Mouse (Mus musculus): ENCODE measurements around the gene Kbtbd8. TPM values are rescaled to one million over a fixed set of nuclear protein-coding genes. Genes with fewer than 3 reads are reported as not detected.

The Kbtbd8 gene
- total RNA-seq (2021), result 1 to 10 TPM; 1.5 to 1.7 TPM
- long read RNA-seq, experiment 1, full-length matches to known transcripts, result 1 of 2 reads
- long read RNA-seq, experiment 1, partial matches to known transcripts, result 0 of 2 reads
- long read RNA-seq, experiment 1, other reads (novel, unspliced or antisense), result 1 of 2 reads
- long read RNA-seq, experiment 2, result 0 reads

DNA sequence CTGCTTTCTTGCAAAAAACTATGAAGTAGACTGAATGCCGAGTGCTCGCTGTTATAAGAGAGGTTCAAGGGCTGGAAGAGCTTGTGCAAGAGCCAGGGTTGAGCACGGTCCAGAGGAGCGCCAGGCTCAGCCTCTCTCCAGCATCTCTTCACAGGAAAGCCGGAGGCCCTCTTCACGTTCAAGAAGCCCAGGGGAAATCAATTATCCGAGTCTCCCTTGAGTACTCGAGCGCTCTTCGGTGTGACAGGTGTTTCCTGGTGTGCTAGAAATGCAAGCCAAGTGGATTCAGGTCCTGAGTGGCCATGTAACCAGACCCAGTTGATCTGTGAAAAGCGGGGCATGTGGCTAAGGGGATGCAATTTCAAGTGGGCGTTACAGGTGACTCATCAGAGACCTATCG, at the start of gene Kbtbd8:
Kbtbd8 (plus strand) TSS at position 295 of the 400 bp plus-strand sequence.
- no peak for DNase-seq (ENCODE audit: low spot score in 2 of 2)

- DNase-seq (ENCODE audit: low spot score in 2 of 2), result no peak
These were observed 47.3 kb upstream of the Kbtbd8 start for GRCm38 (mm10) chr6:95069753-95070152.

GRCm38 (mm10) chr6:95085276-95085675, 31.8 kb upstream of the Kbtbd8 start:
- no peak for DNase-seq (ENCODE audit: low spot score in 2 of 2)

DNA sequence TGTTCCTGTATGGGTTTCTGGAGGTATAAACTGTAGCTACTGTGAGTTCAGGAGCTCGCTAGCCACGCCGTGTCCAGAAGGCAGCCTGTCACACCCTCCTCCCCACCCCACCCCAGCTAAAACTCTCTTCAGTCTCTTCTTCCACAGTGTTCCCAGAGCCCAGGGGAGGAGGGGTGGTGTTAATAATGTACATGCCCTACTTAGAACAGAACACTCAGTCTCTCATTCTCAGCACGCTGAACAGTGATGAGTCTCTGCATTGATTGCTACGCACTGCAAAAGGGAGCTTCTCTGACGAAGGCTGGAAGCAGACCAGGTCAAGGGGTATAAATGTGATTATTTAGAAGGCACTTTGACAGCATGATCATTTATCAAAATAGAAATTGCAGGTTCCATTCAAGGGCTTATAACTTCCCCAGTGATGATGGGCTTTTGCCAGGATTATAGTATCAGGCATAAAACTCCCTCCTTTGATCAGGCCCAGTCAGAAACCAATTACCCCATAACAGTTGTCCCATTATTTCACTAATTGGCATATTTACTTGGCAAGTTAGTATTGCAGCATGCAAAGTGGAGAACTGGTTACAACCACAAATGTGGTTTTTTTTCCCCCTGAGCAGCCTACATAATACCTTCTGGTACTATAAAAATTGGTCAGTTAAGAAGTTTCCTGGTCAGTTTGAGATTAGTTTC, 29.7 kb upstream of the Kbtbd8 start:
- no peak for DNase-seq (ENCODE audit: low spot score in 2 of 2)

- DNase-seq (ENCODE audit: low spot score in 2 of 2), result no peak
These were observed 29.0 kb upstream of the Kbtbd8 start for GRCm38 (mm10) chr6:95088075-95088474.

GRCm38 (mm10) chr6:95094695-95095094, 22.3 kb upstream of the Kbtbd8 start:
- DNase-seq (ENCODE audit: low spot score in 2 of 2), result no peak

DNA sequence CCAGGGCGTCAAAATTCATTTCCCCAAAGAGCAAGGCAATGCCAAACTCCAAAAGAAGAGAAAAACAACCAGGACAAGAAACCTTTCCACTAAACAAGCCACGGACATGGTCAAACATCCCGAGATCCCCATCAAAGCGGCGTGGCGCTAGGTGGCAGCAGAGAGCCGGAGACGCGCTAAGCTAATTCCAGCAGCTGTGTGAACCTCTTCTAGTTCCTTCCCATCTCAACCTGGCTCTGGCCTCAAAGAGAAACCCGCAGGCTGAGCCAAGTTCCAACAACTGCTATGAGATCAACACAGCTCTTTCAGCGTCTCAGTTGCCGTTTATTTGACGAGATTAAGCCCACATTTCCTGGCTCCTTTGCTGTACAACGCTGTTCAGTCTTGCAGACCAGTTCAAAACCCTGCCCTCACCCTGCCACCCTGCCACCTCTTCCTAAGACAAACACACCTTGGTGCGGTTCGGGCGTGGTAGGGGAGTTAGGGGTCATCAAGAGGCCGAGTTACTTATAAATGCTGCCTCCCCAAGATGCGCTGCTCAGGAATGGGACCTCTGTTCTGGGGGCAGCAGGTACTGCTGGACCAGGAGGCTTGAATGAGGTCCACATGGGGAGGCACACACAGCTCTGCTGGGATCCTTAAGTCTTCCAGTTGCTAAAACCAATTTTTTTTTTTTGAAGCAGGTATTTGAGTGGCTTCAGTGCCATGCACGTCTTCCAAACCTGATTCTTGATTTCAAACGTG, 18.5 kb upstream of the Kbtbd8 start:
- DNase-seq (ENCODE audit: low spot score in 2 of 2), result peak; percentile 77 to 87

DNA sequence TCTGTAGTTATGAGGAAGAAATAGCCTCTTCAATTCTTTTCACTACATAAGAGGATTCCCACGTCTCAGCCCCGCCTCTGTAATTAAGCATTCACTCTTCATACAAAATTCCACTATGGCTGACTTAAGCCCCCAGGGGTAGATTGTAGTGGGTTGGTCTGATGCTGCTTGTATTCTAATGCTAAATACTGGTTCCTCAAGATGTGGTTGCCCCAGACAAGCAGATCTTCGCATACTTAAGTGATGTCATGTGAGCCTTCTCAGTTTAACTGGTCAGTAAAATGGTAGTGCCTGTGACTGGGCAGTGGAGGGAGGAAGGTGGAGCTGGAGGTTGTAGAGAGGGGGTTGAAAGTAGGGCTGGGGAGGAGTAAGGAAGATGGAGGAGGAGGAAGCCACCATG, 13.3 kb upstream of the Kbtbd8 start:
- no peak for DNase-seq (ENCODE audit: low spot score in 2 of 2)

DNA sequence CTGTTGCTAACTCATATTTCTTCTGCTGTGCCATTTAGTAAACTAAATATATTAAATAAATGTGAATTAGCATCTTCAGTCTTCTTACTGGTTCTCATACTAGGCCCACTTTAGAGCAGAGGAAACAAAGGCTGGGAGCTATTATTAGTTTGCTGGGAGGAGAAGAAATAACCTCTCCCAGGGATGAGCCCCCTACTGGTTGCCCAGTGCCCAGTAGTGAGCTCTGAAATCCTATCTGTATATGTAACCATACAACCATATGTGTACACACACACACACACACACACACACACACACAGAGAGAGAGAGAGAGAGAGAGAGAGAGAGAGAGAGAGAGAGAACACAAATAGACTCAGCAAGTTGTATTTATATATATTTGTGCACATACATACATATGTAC, 8.6 kb upstream of the Kbtbd8 start:
- no peak for DNase-seq (ENCODE audit: low spot score in 2 of 2)

DNA sequence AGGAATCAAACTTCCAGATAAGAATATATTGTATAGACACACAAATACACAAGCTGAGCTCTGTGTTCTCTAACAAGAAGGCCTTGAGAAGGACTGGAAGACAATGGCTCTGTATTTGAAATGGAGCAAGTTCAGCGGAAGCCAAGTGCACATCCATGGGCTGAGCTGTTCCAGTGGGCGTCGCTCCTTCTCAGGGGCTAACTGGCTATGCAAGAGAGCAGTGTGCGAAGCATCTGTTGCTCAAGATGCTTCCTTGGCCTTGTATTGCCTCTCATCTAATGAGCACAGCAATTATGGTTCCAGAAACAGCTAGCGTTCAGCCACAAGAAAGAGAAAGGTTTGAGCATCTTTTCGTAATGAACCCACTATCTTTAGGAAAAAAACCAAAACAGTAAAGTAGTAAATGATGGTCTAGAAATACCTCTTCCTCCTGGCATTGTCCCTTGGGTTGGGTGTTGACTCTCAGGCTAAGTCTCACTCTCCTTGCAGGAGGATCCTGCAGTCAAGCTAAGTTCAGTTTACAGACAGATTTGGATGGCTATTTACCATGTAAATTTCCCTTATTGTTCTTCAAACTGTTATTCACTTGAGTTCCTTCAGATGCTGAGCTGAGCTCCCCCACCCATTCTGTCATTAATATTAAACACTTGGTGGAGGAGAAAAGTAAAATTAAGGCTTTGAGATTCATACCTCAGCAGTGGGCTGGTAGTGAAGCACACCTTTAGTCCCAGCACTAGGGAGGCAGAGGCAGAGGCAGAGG, 7.2 kb upstream of the Kbtbd8 start:
- no peak for DNase-seq (ENCODE audit: low spot score in 2 of 2)

- DNase-seq (ENCODE audit: low spot score in 2 of 2), result no peak
These were observed 5.0 kb upstream of the Kbtbd8 start for GRCm38 (mm10) chr6:95112015-95112414.

- no peak for DNase-seq (ENCODE audit: low spot score in 2 of 2)
These were observed 527 bp upstream of the Kbtbd8 start for GRCm38 (mm10) chr6:95116513-95116912.

- peak; percentile 76 to 91 for DNase-seq (ENCODE audit: low spot score in 2 of 2)
These were observed 838 bp downstream of the Kbtbd8 start for GRCm38 (mm10) chr6:95117614-95118541.

GRCm38 (mm10) chr6:95119389-95119788, 2.3 kb downstream of the Kbtbd8 start:
- no peak for DNase-seq (ENCODE audit: low spot score in 2 of 2)

GRCm38 (mm10) chr6:95149931-95150534, 33.0 kb downstream of the Kbtbd8 start:
- DNase-seq (ENCODE audit: low spot score in 2 of 2), result no peak

DNA sequence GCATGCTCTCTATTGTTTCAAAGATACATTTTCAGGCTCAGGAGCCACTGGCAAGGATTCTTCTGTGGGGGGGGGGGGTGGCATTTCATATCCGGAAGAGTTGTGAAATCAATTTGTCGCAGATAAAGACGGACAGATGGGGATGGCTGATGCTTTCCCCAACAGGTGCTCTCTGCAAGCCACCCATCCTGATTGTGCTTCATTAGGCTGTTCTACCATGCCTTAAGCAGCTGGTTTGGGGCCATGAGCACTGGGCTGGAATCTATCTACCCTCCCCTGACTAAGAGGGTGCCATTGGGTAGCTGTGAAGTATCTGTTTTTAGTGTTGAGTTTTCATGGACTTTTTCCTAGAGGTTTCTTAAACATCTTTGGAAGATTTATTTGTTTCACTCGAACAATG, 33.8 kb downstream of the Kbtbd8 start:
- DNase-seq (ENCODE audit: low spot score in 2 of 2), result no peak

DNA sequence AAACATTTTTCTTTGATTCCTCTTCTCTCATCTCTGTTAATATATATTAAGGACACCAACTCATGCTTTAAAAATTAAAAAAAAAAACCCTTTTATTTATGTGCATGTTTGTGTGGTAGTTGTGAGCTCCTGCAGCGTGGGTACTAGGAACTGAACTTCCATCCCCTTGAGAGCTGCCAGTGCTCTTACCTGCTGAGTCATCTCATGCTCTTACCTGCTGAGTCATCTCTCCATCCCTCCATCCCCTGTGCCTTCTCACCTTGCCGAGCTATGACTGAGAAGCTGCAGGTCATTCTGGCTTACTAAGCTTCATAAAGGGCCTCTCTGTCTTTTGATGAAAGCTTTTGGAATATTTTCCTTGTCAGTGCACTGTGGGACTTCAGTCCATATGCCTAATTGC, 34.5 kb downstream of the Kbtbd8 start:
- DNase-seq (ENCODE audit: low spot score in 2 of 2), result no peak

DNA sequence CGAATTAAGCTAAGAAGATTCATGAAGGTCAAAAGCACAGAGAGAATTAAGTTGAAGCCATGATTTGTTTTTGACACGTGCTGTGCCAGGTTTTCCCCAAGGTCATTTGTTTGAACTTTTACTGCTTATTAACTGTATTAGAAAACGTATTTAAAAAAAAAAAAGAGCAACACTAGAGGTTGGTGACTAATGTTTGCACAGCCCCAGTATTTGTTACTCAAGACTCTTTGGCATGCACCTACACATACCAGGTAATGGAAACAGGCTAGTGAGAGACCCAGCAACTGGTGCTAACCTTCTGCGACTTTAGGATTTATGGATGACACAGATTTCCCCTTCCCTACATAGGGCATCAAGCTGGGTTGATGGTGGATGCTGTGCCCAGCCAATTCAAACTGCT, 46.9 kb downstream of the Kbtbd8 start:
- no peak for DNase-seq (ENCODE audit: low spot score in 2 of 2)

DNA sequence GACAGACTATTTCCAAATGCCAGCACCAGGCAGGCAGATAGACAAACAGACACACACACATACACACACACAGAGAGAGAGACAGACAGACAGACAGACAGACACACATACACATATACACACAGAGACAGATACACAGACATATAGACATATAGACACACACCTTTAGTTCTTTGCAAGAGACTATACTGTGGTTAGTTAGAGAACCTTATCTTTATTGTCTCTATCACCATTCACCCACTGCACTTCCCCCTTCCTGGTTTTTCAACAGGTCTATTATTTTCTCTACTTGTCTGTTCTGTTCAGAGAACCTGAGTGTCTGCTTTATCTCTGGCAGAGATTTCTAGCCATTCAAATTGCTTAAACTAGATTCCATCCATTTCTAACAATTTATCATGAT, 48.6 kb downstream of the Kbtbd8 start:
- DNase-seq (ENCODE audit: low spot score in 2 of 2), result no peak

GRCm38 (mm10) chr6:95167668-95168227, 50.7 kb downstream of the Kbtbd8 start:
- DNase-seq (ENCODE audit: low spot score in 2 of 2), result no peak

All from gastrocnemius, postnatal 4 days (tissue).